Mouse (Mus musculus) neural tube, embryonic 10.5 days (tissue): ENCODE results near the gene Ncdn.

Experiments used
- DNase-seq: peaks from one replicate; pipeline ENCODE4 v3.0.0-alpha.2; 2017; ENCODE audit warnings: low spot score; ENCODE audit errors: extremely low spot score

Ncdn gene

DNA sequence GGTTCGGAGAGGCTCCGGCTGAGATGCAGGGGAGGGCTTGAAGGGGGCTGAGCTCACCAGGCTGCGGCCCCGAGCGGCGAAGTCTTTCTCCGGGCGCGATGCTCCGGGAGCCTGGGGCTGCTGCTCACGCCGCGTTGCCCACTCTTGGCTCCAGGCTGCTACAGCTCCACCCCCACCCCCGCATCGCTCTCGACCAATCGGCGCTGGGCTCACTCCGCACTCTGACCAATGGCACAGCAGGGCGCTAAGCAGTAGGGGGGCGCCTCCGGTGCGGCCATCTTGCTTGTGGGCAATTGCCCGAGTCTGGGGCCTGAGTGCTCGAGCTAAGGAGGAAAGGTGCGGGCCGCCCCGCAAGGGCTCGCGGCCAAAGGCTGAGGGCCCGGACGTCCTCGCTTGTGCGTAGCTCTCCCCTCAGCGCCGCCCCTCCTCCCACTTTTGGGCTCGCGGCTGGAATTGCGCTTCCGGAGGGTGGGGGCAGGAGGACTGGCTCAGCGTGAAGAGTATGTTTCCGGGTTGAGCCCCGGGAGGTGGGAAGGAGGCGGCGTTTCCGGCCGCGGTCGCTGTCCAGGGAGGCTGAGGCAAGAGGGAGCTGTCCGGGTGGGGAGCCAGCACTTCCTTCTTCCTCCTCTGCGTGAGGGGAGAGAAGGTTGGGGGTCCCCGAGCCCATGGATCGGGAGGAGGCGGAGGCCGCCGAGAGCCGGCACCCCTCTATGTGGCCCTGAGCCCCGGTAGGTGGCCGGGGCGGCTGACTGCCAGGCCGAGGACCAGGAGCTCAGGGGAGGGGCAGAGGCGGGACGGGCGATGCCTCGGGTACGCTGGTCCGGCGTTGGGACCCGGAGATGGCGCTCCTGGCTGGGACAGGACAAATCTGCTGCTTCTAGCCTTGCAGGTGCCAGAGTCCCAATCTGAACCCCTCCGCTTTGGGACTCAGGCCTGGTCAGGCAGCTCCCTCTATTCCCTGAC, at the start of gene Ncdn, which contains the start of gene AU040320:
Gene Ncdn (minus strand): TSS at position 171 of the 963 bp plus-strand sequence.
Gene AU040320 (plus strand): TSS at position 277 of the 963 bp plus-strand sequence.
- DNase-seq = peak; percentile 98

DNA sequence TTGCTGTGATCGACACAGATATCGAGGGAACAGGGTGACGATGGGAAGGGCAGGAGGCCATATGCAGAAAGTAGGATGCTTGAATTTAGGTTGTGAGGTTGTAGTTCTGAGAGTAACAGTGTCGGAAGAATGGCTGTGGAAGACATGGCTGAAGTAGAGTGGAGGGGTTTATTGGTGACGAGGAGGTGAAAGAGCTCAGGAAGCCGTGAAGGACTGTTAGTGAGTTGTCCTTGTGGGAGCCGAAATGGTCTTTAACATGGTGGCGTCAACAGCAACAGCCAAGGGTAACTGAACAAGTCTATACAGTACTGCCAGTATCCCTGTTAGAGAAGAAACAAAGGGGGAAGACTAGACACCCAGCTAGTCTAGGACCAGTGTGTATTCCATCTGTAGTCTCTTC, 48.9 kb upstream of the Ncdn start:
- DNase-seq = no peak

DNA sequence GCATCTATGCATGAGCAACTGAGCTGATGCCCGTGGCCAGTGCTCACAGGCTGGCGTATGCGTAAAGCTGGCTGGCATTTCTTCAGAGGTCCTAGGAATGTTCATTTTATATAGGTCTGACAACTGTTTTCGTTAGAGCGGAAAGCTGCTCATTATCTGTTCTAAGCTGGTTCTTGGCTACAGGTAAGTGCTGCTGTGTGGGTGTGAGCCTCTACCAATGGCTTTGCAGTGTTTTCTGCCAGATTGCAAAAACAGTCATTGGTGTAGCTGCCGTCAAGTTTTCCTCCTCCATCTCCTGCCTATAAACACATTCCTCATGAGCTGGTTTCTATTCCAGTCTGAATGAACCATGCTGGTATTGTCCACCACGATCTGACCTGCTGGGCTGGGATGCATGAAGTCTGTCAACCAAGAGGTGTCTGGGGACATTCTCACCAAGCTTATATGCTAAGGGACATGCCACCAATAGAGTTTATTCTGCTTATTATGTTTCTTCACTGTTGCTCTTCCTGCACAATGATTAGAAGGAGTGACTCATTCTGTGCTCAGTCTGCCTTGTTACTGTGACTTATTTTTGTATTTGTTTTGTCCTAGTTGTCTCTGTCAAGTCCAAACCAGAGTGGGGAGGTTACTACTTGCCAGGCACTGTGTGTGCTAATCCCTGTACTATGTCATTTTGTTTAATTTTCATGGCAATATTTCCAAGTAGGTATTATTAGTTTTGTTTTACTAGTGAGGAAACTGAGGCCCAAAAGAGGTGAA, 39.3 kb upstream of the Ncdn start:
- DNase-seq = no peak

DNA sequence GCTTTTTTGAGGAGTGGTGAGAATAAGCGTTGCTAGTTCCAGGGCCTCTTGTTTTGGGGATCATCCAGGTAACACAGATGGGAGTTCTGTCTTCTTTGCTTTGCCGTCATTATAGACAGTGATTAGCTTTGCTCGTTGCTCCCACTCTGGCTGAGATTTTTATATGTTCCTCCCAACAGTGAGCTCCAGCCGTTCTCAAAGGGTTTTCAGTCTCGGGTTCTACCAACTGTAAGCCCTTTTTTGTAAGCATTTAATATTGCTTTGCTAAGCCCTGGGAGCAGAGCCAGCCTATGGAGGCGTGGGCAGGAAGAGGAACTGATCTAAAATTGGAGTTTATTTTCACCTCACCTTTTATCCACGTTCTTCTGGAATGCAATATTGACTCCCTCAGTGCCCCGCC, 29.8 kb upstream of the Ncdn start:
- DNase-seq = no peak

DNA sequence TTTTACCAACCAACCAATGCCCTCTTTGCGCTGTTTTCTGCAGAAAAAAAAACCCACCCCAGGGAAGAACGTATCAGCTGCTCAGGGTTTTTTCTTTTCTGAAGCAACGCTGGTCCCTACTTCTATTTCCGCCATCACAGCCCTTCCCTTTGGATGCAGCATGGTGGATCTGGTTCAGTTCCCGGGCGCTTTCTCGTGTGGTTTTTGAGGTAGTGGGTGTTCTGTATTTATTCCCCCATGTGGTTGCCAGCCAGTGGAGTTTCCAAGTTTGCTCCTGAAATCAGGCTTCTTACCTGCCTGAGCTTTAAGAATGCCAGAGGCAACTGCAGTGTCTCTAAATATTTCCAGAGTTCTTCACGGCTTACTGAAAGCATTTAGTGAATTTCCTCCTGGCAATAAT, 29.3 kb upstream of the Ncdn start:
- no peak for DNase-seq

GRCm38 (mm10) chr4:126781871-126782270, 28.6 kb upstream of the Ncdn start:
- DNase-seq = no peak

GRCm38 (mm10) chr4:126779826-126780775, 26.9 kb upstream of the Ncdn start:
- no peak for DNase-seq

GRCm38 (mm10) chr4:126779148-126779581, 25.9 kb upstream of the Ncdn start:
- no peak for DNase-seq

DNA sequence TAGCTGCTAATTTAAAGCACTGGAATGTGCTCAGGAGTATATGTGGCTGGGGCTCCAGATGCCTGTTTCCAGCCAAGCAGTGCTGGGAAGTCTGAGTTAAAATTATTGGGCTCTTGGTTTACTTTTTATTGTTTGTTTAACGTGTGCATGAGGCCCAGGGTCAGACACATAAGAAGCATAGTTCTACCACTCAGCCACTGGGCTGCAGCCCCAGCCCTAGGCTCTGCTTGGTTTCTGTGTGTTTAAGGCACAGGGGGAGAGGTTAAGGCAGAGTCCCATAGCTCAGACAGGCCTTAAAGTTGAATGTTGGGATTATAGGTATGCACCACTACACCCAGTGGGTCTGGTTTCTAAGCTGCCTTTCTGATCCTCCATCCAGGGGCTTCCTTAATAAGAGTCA, 21.9 kb upstream of the Ncdn start:
- no peak for DNase-seq

DNA sequence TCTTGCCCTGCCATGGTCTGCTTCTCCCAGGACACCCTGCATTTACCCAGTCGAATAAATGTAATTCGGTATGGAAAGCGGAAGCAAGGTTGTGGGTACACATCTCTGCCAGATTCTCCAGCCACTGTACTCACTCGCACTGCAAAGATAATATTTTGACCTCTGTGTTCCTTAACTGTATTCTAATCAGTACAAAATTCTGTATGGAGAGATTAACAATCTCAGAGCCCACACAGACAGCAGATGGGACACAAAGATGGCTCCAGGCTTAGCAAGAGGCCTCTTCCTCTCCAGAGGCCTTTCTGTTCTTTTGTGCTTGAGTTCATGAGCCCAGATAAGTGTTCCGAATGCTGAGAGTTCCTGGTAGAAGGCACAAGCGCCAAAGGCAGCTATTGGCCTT, 20.6 kb upstream of the Ncdn start:
- no peak for DNase-seq

- no peak for DNase-seq
These were observed 17.6 kb upstream of the Ncdn start for GRCm38 (mm10) chr4:126770831-126771230.

- DNase-seq = no peak
These were observed 16.7 kb upstream of the Ncdn start for GRCm38 (mm10) chr4:126769800-126770563.

GRCm38 (mm10) chr4:126763483-126763882, 10.2 kb upstream of the Ncdn start:
- no peak for DNase-seq

DNA sequence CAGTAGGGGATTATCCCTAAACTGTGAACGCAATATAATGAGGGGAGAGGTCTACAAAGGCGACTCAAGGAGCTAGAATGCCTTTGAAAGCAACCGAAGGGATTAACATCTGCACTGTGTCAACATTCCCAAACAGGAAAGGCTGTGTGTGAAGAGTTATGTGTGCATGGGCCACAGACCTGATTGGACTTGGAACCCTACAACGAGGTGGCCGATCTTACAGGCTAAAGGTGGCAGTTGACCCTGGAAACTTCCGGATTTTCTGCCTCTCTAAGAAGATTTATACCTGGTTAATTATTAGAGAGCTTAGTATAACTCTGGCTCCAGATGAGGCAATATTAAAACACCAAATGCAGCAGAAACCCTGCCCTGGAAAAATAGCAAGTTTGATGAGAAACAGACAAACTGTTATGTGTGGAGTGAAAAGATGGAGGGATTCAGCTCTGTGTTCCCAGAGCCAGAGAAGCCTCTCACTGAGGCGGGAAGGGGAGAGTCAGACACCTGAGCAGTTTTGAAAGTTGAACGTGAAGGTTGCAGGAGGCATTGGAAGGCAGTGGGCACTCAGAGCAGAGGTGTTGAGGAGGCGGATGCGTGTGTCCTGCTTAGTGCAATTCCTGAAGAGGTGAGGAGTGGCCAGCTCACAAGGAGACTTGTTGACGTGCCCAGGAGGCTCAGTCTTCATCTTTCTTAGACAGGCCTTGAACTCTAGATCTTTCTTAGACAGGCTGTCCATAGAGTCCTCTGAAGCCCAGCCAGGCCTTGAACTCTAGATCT, 9.5 kb upstream of the Ncdn start:
- no peak for DNase-seq

DNA sequence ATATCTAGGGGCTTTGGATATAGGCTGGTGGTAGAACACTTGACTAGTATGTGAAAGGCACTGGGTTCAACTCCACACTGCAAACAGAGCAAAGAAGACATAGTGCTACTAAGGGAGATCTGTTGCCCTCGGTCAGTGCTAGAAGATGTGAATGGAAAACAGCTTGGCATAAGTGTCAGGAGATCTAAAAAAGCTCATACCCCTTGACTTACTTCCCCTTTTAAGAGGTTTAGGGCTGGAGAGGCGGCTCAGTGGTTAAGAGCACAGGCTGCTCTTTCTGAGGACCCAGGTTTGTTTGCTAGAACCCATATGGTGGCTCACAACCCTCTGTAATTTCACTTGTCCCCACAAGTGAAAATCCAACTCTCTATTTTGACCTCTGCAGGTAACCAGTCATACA, 6.2 kb upstream of the Ncdn start:
- DNase-seq = no peak

GRCm38 (mm10) chr4:126758299-126758698, 5.1 kb upstream of the Ncdn start:
- no peak for DNase-seq

DNA sequence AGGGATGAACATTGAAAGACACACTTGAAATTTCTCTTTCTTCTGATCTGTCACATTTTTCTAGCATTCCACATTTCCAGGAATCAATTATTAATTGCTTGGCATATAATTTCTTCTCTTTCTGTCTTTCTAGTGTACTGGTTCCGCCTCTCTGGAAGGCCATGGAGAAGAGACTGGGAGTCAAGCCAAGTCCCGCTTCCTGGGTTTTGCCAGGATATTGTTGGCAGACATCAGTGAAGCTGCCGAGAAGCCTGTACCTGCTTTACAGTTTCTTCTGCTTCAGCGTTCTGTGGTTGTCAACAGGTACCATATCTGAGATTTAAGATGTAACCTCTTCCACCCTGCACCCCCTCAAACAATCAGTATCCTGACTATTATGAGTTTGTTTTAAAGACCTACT, 3.5 kb upstream of the Ncdn start:
- DNase-seq = no peak

GRCm38 (mm10) chr4:126754736-126755374, 1.6 kb upstream of the Ncdn start:
- no peak for DNase-seq

DNA sequence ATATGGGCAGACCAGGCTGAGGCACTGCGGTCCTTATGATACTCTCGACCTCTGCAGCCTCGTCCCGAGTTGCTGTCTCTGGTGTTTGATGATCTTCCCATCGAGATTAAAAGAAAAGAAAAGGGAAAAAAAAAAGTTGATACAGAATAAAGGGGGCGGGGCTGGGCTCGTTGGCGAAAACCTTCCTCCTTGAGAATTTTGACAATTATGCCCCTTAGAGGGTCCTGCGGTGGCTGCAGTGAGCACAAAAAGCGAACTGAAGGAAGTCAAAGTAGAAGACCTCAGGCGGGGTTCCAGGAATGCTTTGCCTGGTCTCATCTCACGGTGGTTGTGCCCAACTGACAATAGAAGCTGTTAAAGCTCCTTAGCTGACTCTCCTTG, 983 bp upstream of the Ncdn start:
- DNase-seq = no peak
